In the genomic region with DNA sequence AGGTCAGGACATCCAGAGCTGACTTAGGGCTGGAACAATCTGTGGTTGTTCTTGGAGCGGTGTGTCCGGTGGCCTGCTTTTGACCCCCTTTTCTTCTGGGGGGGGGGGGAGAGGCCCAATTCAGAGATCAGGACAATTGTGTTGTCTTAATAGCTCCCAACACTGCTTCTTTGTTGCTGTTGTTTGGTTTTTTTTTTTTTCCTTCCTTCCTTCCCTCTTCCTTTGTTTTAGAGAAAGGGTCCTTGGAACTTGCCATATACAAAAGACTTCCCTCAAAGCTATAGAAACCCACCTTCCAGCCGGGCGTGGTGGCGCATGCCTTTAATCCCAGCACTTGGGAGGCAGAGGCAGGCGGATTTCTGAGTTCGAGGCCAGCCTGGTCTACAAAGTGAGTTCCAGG, we compare ENCODE assay signal across 6 mouse cellular contexts. TPM values are rescaled to one million over a fixed set of nuclear protein-coding genes. Genes with fewer than 3 reads are reported as not detected.
DNase-seq lines count a peak whose midpoint lies in the region; TF ChIP-seq lines count a peak whose summit lies in the region.
"Not testable (repeated sequence)": the region's sequence is repeated elsewhere in the genome, so short reads cannot be mapped to it uniquely, and the experiment has no call there.

No protein-coding gene starts in this region.

- H3K27ac ChIP-seq in ES-Bruce4 (ENCODE audit: insufficient read depth, low read length) (peak overlapping the region; percentile 98), ES-E14 (ENCODE audit: insufficient read depth, low read depth, low read length, poor library complexity, severe bottlenecking) (peak overlapping the region; percentile 98)

- TF ChIP-seq POLR2A in ES-Bruce4 (IDR thresholded peaks at IDR 0.05; ENCODE audit: insufficient read depth, low read length) = not testable (repeated sequence)

- TF ChIP-seq CTCF in ES-Bruce4 (IDR thresholded peaks at IDR 0.05; ENCODE audit: low read depth, low read length) = not testable (repeated sequence)

- H3K9me3 ChIP-seq in ES-Bruce4 (replicated peaks; ENCODE audit: control insufficient read depth, insufficient read depth, low read length, poor library complexity, severe bottlenecking); ES-E14 (ENCODE audit: control insufficient read depth, insufficient read depth, low read depth, low read length): not testable (repeated sequence)

- not testable (repeated sequence) for H3K36me3 ChIP-seq in ES-Bruce4 (ENCODE audit: control insufficient read depth, insufficient read depth, low read length, poor library complexity, severe bottlenecking); ES-E14 (ENCODE audit: control insufficient read depth, insufficient read depth, low read length, poor library complexity, severe bottlenecking)

- peak; percentile 93 for DNase-seq in ES-CJ7 (ENCODE audit: low read depth, low spot score)
- DNase-seq in ES-E14 (ENCODE audit: low read depth, low spot score) = peak; percentile 68
- peak; percentile 98 for DNase-seq in R1 (ENCODE audit: low read depth, low spot score)
- peak; percentile 39 for DNase-seq in WW6 (ENCODE audit: low read depth, low spot score)
- peak; percentile 88 for DNase-seq in ZHBTc4 (ENCODE audit: low read depth, low spot score)

- not testable (repeated sequence) for H3K4me1 ChIP-seq in ES-Bruce4 (ENCODE audit: control insufficient read depth, insufficient read depth, low read length)
- peaks cover 17 to 30% of the 10 kb centered on the region in 2 experiments for H3K4me1 ChIP-seq in ES-E14 (ENCODE audit: control insufficient read depth in 2 of 2, insufficient read depth in 2 of 2, low read length in 2 of 2, poor library complexity in 1 of 2)

- H3K4me3 ChIP-seq in ES-Bruce4 (ENCODE audit: low read depth, low read length); ES-E14 (ENCODE audit: insufficient read depth in 1 of 2, low read depth in 1 of 2, low read length in 2 of 2, poor library complexity in 1 of 2, severe bottlenecking in 1 of 2): not testable (repeated sequence)

- not testable (repeated sequence) for H3K9ac ChIP-seq in ES-Bruce4 (ENCODE audit: low read depth, poor library complexity, severe bottlenecking); ES-E14 (ENCODE audit: insufficient read depth, low read depth, low read length, poor library complexity, severe bottlenecking)

- in situ Hi-C loops in ES-E14 (cut with MboI; ENCODE audit: low sequenced_read_pairs in 2 of 2, unreplicated experiment in 2 of 2) = not testable (repeated sequence)

- not testable (repeated sequence) for H3K27me3 ChIP-seq in ES-Bruce4 (ENCODE audit: control insufficient read depth, insufficient read depth, low read length, poor library complexity, severe bottlenecking)

- not testable (repeated sequence) for TF ChIP-seq EP300 in ES-Bruce4 (IDR thresholded peaks at IDR 0.05; ENCODE audit: insufficient read depth, low read depth, low read length)

TF ChIP-seq in ES-E14, 5 proteins besides CTCF, POLR2A, EP300 and RAD21:
- TF ChIP-seq ZNF384 (IDR thresholded peaks at IDR 0.05; ENCODE audit: low read depth, low read length) (peak; percentile 95), CHD2 (IDR thresholded peaks at IDR 0.05; ENCODE audit: low read depth, low read length) (0 out of 2 replicates have a peak, but pooled peaks have one; percentile 22)

RNA-seq across cellular contexts. Expression of a gene that starts 49.8 kb away (rescaled TPM):
- 143 and 150 TPM in 2 replicates for polyA plus RNA-seq in ES-Bruce4 (2011; ENCODE audit: insufficient read depth, insufficient read length, low read depth, missing spikeins)
- total RNA-seq in ES-E14 (2012; rRNA removed) = 190 and 195 TPM in 2 replicates

Comparison
In these comparisons a context has a peak if more than half of its experiments do, and no peak if none do; other contexts are left out.
1. DNase-seq: peak in every context shown above with its lines; median percentile 98 in R1; 93 in ES-CJ7; 88 in ZHBTc4; 68 in ES-E14; 39 in WW6.